In genomic region chr8:116200459-116200999, GRCm38 (mm10) we compare ENCODE assay signal across 29 mouse cellular contexts.
DNase-seq lines count a peak whose midpoint lies in the region; ATAC-seq and TF ChIP-seq lines count a peak whose summit lies in the region.
"Had no signal": no experiment of that assay in that cellular context is flagged by ENCODE, and none has a peak within 500 bp of the region (broad histone marks: within the 10 kb centered on the region; RNA-seq: fewer than 3 reads in every experiment).

No protein-coding gene starts in this region.

- H3K4me1 ChIP-seq in embryonic facial prominence, embryonic 11.5 days (ENCODE audit: control insufficient read depth, insufficient read depth, low read length): no peaks in the 10 kb centered on the region
- no peaks in the 10 kb centered on the region for H3K4me1 ChIP-seq in embryonic facial prominence, embryonic 10.5 days
- H3K4me1 ChIP-seq in lung, embryonic 14.5 days (ENCODE audit: insufficient read depth): 0 out of 2 replicates have a peak, but pooled peaks cover 3% of the 10 kb centered on the region
- H3K4me1 ChIP-seq in limb, embryonic 11.5 days (ENCODE audit: control insufficient read depth, insufficient read depth, low read length): peaks cover 3% of the 10 kb centered on the region; the same call in 1 of the 2 replicates
- H3K4me1 ChIP-seq: heart, embryonic 13.5 days; liver, embryonic 12.5 days; stomach, embryonic 15.5 days had no signal

- H3K36me3 ChIP-seq in embryonic facial prominence, embryonic 11.5 days (replicated peaks; ENCODE audit: control insufficient read depth, insufficient read depth, low read depth, low read length): no peaks in the 10 kb centered on the region
- H3K36me3 ChIP-seq in embryonic facial prominence, embryonic 10.5 days (replicated peaks): no peaks in the 10 kb centered on the region
- no peaks in the 10 kb centered on the region for H3K36me3 ChIP-seq in lung, embryonic 14.5 days (ENCODE audit: insufficient read depth)
- no peaks in the 10 kb centered on the region for H3K36me3 ChIP-seq in limb, embryonic 11.5 days (ENCODE audit: control insufficient read depth, insufficient read depth, low read length)
- H3K36me3 ChIP-seq: heart, embryonic 13.5 days; liver, embryonic 12.5 days; stomach, embryonic 15.5 days had no signal

- no peak overlapping the region for H3K4me3 ChIP-seq in embryonic facial prominence, embryonic 11.5 days (ENCODE audit: low read depth, low read length)
- H3K4me3 ChIP-seq in embryonic facial prominence, embryonic 10.5 days: no peak overlapping the region
- no peak overlapping the region for H3K4me3 ChIP-seq in lung, embryonic 14.5 days (ENCODE audit: low read depth, low read length)
- H3K4me3 ChIP-seq in limb, embryonic 11.5 days (ENCODE audit: low read depth, low read length): no peak overlapping the region
- H3K4me3 ChIP-seq: heart, adult 2 months; heart, embryonic 13.5 days; layer of hippocampus, adult 2 months; liver, embryonic 12.5 days; stomach, embryonic 15.5 days had no signal

- H3K9ac ChIP-seq in embryonic facial prominence, embryonic 11.5 days (replicated peaks; ENCODE audit: low read length): no peak overlapping the region
- H3K9ac ChIP-seq in lung, embryonic 14.5 days: no peak overlapping the region
- H3K9ac ChIP-seq in limb, embryonic 11.5 days (ENCODE audit: low read length): no peak overlapping the region
- H3K9ac ChIP-seq: heart, embryonic 13.5 days; hindbrain, embryonic 14.5 days; liver, embryonic 12.5 days; liver, postnatal 0 days; stomach, embryonic 15.5 days had no signal

- H3K4me2 ChIP-seq in embryonic facial prominence, embryonic 11.5 days (ENCODE audit: low read depth, low read length): no peak overlapping the region
- no peak overlapping the region for H3K4me2 ChIP-seq in lung, embryonic 14.5 days
- H3K4me2 ChIP-seq in limb, embryonic 11.5 days (ENCODE audit: low read depth, severe bottlenecking): no peak overlapping the region
- H3K4me2 ChIP-seq: heart, embryonic 13.5 days; hindbrain, embryonic 14.5 days; liver, embryonic 12.5 days; stomach, embryonic 15.5 days had no signal

- peak; percentile 12 for DNase-seq in embryonic facial prominence, embryonic 11.5 days (ENCODE audit: low spot score)
- DNase-seq in embryonic facial prominence, embryonic 10.5 days (ENCODE audit: low spot score): no peak
- DNase-seq in lung, embryonic 14.5 days: peak; percentile 77
- DNase-seq in lung, adult 18-20 months: no peak
- peak; percentile 48 for DNase-seq in limb, embryonic 11.5 days (ENCODE audit: low spot score)
- DNase-seq in mesoderm, embryonic 11.5 days (ENCODE audit: low read depth, low spot score): peak; percentile 26
- no peak for DNase-seq in gastrocnemius, postnatal 10 days
- DNase-seq in testis, postnatal 10 days (ENCODE audit: low spot score): no peak
- DNase-seq: adrenal gland, postnatal 10 days; cerebellum, adult 11 months; cerebellum, adult 9-10 months; gastrocnemius, postnatal 36 days; heart, adult 2 months; heart, postnatal 10 days; kidney, adult 2 months; kidney, postnatal 36 days; liver, postnatal 0 days; lung, postnatal 10 days; midbrain, embryonic 14.5 days; right cerebral cortex, postnatal 25 days; thymus, adult 18-20 months; thymus, postnatal 4 days had no signal

- 71% methylated on average over 11 of the region's 11 CpGs for WGBS in embryonic facial prominence, embryonic 11.5 days
- 78% methylated on average over 11 of the region's 11 CpGs for WGBS in embryonic facial prominence, embryonic 10.5 days
- 54% methylated on average over 11 of the region's 11 CpGs for WGBS in lung, embryonic 14.5 days
- WGBS in limb, embryonic 11.5 days: 34% methylated on average over 11 of the region's 11 CpGs

- no peaks in the 10 kb centered on the region for H3K9me3 ChIP-seq in embryonic facial prominence, embryonic 11.5 days (replicated peaks; ENCODE audit: control insufficient read depth, low read length)
- H3K9me3 ChIP-seq in embryonic facial prominence, embryonic 10.5 days: no peaks in the 10 kb centered on the region
- no peaks in the 10 kb centered on the region for H3K9me3 ChIP-seq in lung, embryonic 14.5 days (ENCODE audit: low read depth, low read length)
- no peaks in the 10 kb centered on the region for H3K9me3 ChIP-seq in limb, embryonic 11.5 days (ENCODE audit: control insufficient read depth, low read length)
- H3K9me3 ChIP-seq: heart, embryonic 13.5 days; liver, embryonic 12.5 days; stomach, embryonic 15.5 days had no signal

- no peaks in the 10 kb centered on the region for H3K27me3 ChIP-seq in embryonic facial prominence, embryonic 11.5 days (ENCODE audit: control insufficient read depth, insufficient read depth, low read length)
- no peaks in the 10 kb centered on the region for H3K27me3 ChIP-seq in embryonic facial prominence, embryonic 10.5 days (replicated peaks; ENCODE audit: low read depth, poor library complexity, severe bottlenecking)
- no peaks in the 10 kb centered on the region for H3K27me3 ChIP-seq in lung, embryonic 14.5 days (ENCODE audit: insufficient read depth, low read length)
- H3K27me3 ChIP-seq in limb, embryonic 11.5 days (ENCODE audit: control insufficient read depth, insufficient read depth, low read length): 0 out of 2 replicates have a peak, but pooled peaks cover 2% of the 10 kb centered on the region
- H3K27me3 ChIP-seq: heart, embryonic 13.5 days; liver, embryonic 12.5 days; stomach, embryonic 15.5 days had no signal

- H3K27ac ChIP-seq in embryonic facial prominence, embryonic 11.5 days (replicated peaks; ENCODE audit: low read depth, low read length): no peak overlapping the region
- H3K27ac ChIP-seq in embryonic facial prominence, embryonic 10.5 days (replicated peaks): no peak overlapping the region; the same call in 1 of the 2 replicates
- 0 out of 2 replicates have a peak overlapping the region, but pooled peaks have one; percentile 30 for H3K27ac ChIP-seq in lung, embryonic 14.5 days (ENCODE audit: low read depth)
- no peak overlapping the region for H3K27ac ChIP-seq in limb, embryonic 11.5 days (replicated peaks; ENCODE audit: low read depth, low read length)
- H3K27ac ChIP-seq: heart, adult 2 months; heart, embryonic 13.5 days; hindbrain, embryonic 14.5 days; layer of hippocampus, adult 2 months; liver, embryonic 12.5 days; macrophage; stomach, embryonic 15.5 days had no signal

- no peak for TF ChIP-seq CTCF in lung, embryonic 14.5 days (IDR thresholded peaks at IDR 0.05; ENCODE audit: low read depth)

- no peak for ATAC-seq in embryonic facial prominence, embryonic 11.5 days (replicated peaks; ENCODE audit: insufficient number of reproducible peaks, low FRiP score, low TSS enrichment, low read depth)
- no peak for ATAC-seq in lung, embryonic 14.5 days (ENCODE audit: insufficient read depth)
- no peak for ATAC-seq in limb, embryonic 11.5 days (ENCODE audit: insufficient number of reproducible peaks, low FRiP score, low TSS enrichment, low read depth)
- ATAC-seq: liver, embryonic 12.5 days; liver, postnatal 0 days; Patski had no signal

Comparison
In these comparisons a context has a peak if more than half of its experiments do, and no peak if none do; other contexts are left out.
1. DNase-seq: peak in embryonic facial prominence, embryonic 11.5 days (single experiment), lung, embryonic 14.5 days (single experiment), limb, embryonic 11.5 days (single experiment) and mesoderm, embryonic 11.5 days (single experiment); none in embryonic facial prominence, embryonic 10.5 days (single experiment), lung, adult 18-20 months (0 of 2), gastrocnemius, postnatal 10 days (single experiment) and testis, postnatal 10 days (single experiment).